27 mouse cellular contexts compared by ENCODE assay signal in genomic region chr10:67290622-67291021, GRCm38 (mm10). TPM values are rescaled to one million over a fixed set of nuclear protein-coding genes. Genes with fewer than 3 reads are reported as not detected.
DNase-seq lines count a peak whose midpoint lies in the region; ATAC-seq and TF ChIP-seq lines count a peak whose summit lies in the region.
"Had no signal": no experiment of that assay in that cellular context is flagged by ENCODE, and none has a peak within 500 bp of the region (broad histone marks: within the 10 kb centered on the region; RNA-seq: fewer than 3 reads in every experiment).

No protein-coding gene starts in this region.

- H3K4me3 ChIP-seq in liver, adult 2 months (ENCODE audit: insufficient read depth, low read depth, low read length) = no peak overlapping the region
- no peak overlapping the region for H3K4me3 ChIP-seq in liver, embryonic 12.5 days
- no peak overlapping the region for H3K4me3 ChIP-seq in bone marrow macrophage, adult 2 months (ENCODE audit: insufficient read depth, low read length)
- no peak overlapping the region for H3K4me3 ChIP-seq in cerebellum, adult 2 months (replicated peaks; ENCODE audit: insufficient read depth, low read depth, low read length)
- no peak overlapping the region for H3K4me3 ChIP-seq in forebrain, embryonic 13.5 days
- H3K4me3 ChIP-seq: heart, adult 2 months; heart, embryonic 12.5 days; limb, embryonic 10.5 days; limb, embryonic 15.5 days; midbrain, embryonic 10.5 days; neural tube, embryonic 13.5 days; stomach, embryonic 15.5 days had no signal

- no peaks in the 10 kb centered on the region for H3K27me3 ChIP-seq in liver, adult 2 months (ENCODE audit: control insufficient read depth, insufficient read depth, low read length)
- H3K27me3 ChIP-seq in liver, embryonic 12.5 days (replicated peaks) = no peaks in the 10 kb centered on the region
- H3K27me3 ChIP-seq in cerebellum, adult 2 months (ENCODE audit: control insufficient read depth, insufficient read depth, low read length) = no peaks in the 10 kb centered on the region
- no peaks in the 10 kb centered on the region for H3K27me3 ChIP-seq in forebrain, embryonic 13.5 days
- H3K27me3 ChIP-seq: heart, embryonic 12.5 days; limb, embryonic 15.5 days; neural tube, embryonic 13.5 days; stomach, embryonic 15.5 days had no signal

- H3K4me2 ChIP-seq in liver, embryonic 12.5 days = no peak overlapping the region
- H3K4me2 ChIP-seq in forebrain, embryonic 13.5 days = no peak overlapping the region
- H3K4me2 ChIP-seq: heart, embryonic 12.5 days; hindbrain, embryonic 14.5 days; limb, embryonic 15.5 days; neural tube, embryonic 13.5 days; stomach, embryonic 15.5 days had no signal

- peaks cover 13% of the 10 kb centered on the region for H3K4me1 ChIP-seq in liver, adult 2 months (ENCODE audit: control insufficient read depth, insufficient read depth, low read length)
- H3K4me1 ChIP-seq in liver, embryonic 12.5 days = peaks cover 9% of the 10 kb centered on the region
- peaks cover 40% of the 10 kb centered on the region for H3K4me1 ChIP-seq in bone marrow macrophage, adult 2 months (ENCODE audit: control insufficient read depth, insufficient read depth, low read length)
- no peaks in the 10 kb centered on the region for H3K4me1 ChIP-seq in cerebellum, adult 2 months (ENCODE audit: control insufficient read depth, insufficient read depth, low read length)
- no peaks in the 10 kb centered on the region for H3K4me1 ChIP-seq in forebrain, embryonic 13.5 days
- H3K4me1 ChIP-seq: stomach, embryonic 15.5 days had no signal

- TF ChIP-seq CTCF in liver, adult 2 months (IDR thresholded peaks at IDR 0.05; ENCODE audit: low read depth, low read length) = no peak
- TF ChIP-seq CTCF in bone marrow macrophage, adult 2 months (IDR thresholded peaks at IDR 0.05; ENCODE audit: low read depth, low read length) = no peak
- no peak for TF ChIP-seq CTCF in cerebellum, adult 2 months (IDR thresholded peaks at IDR 0.05; ENCODE audit: borderline replicate concordance, insufficient read depth, low read depth, low read length)

- H3K79me2 ChIP-seq in liver, adult 2 months (ENCODE audit: control insufficient read depth, insufficient read depth, low read length) = no peaks in the 10 kb centered on the region

- peak; percentile 30 for DNase-seq in liver, adult 2 months (ENCODE audit: extremely low read depth, low read depth, low spot score)
- no peak for DNase-seq in cerebellum, adult 2 months
- DNase-seq in right cerebral cortex, postnatal 36 days (ENCODE audit: low spot score in 2 of 2) = no peak
- DNase-seq: cerebellum, adult 11-12 months; cerebellum, postnatal 10 days; gastrocnemius, postnatal 36 days; heart, postnatal 4 days; kidney, adult 11 months; kidney, postnatal 14 days; layer of hippocampus, adult 9-11 months; lung, postnatal 4 days; thymus, postnatal 14 days had no signal

- no peak for TF ChIP-seq POLR2A in liver, adult 2 months (IDR thresholded peaks at IDR 0.05; ENCODE audit: extremely low read depth, insufficient read depth, low read length)
- no peak for TF ChIP-seq POLR2A in bone marrow macrophage, adult 2 months (IDR thresholded peaks at IDR 0.05; ENCODE audit: borderline replicate concordance, low read depth, low read length)
- no peak for TF ChIP-seq POLR2A in cerebellum, adult 2 months (IDR thresholded peaks at IDR 0.05; ENCODE audit: borderline replicate concordance, insufficient read depth, low read length)

- H3K36me3 ChIP-seq in liver, adult 2 months (ENCODE audit: control insufficient read depth, insufficient read depth, low read length) = no peaks in the 10 kb centered on the region
- no peaks in the 10 kb centered on the region for H3K36me3 ChIP-seq in liver, embryonic 12.5 days
- no peaks in the 10 kb centered on the region for H3K36me3 ChIP-seq in forebrain, embryonic 13.5 days (ENCODE audit: poor library complexity, severe bottlenecking)
- H3K36me3 ChIP-seq: heart, embryonic 12.5 days; limb, embryonic 10.5 days; limb, embryonic 15.5 days; midbrain, embryonic 10.5 days; neural tube, embryonic 13.5 days; stomach, embryonic 15.5 days had no signal

- WGBS in liver, adult 2 months = 47% methylated on average over 4 of the region's 4 CpGs
- 57% methylated on average over 4 of the region's 4 CpGs for WGBS in liver, embryonic 12.5 days (ENCODE audit: insufficient replicate concordance)
- 83% methylated on average over 4 of the region's 4 CpGs for WGBS in cerebellum, adult 2 months
- 68% methylated on average over 4 of the region's 4 CpGs for WGBS in forebrain, embryonic 13.5 days

- no peak overlapping the region; the same call in 1 of the 2 replicates for H3K9ac ChIP-seq in liver, adult 2 months (ENCODE audit: low read depth, low read length)
- H3K9ac ChIP-seq in liver, embryonic 12.5 days = no peak overlapping the region
- no peak overlapping the region for H3K9ac ChIP-seq in forebrain, embryonic 13.5 days
- H3K9ac ChIP-seq: heart, embryonic 12.5 days; hindbrain, embryonic 14.5 days; limb, embryonic 15.5 days; neural tube, embryonic 13.5 days; stomach, embryonic 15.5 days had no signal

- peak overlapping the region; percentile 68 for H3K27ac ChIP-seq in liver, adult 2 months (replicated peaks; ENCODE audit: insufficient read depth, low read depth, low read length)
- H3K27ac ChIP-seq in liver, embryonic 12.5 days = no peak overlapping the region
- H3K27ac ChIP-seq in bone marrow macrophage, adult 2 months (ENCODE audit: insufficient read depth, low read depth, low read length) = peak overlapping the region; percentile 75
- no peak overlapping the region for H3K27ac ChIP-seq in cerebellum, adult 2 months (ENCODE audit: insufficient read depth, low read length)
- no peak overlapping the region for H3K27ac ChIP-seq in forebrain, embryonic 13.5 days
- H3K27ac ChIP-seq: heart, adult 2 months; hindbrain, embryonic 14.5 days; limb, embryonic 10.5 days; limb, embryonic 15.5 days; midbrain, embryonic 10.5 days; neural tube, embryonic 13.5 days; stomach, embryonic 15.5 days had no signal

- ATAC-seq in liver, embryonic 12.5 days = no peak
- ATAC-seq in megakaryocyte, adult 5-6 weeks (ENCODE audit: poor library complexity, severe bottlenecking) = peak; percentile 77
- no peak for ATAC-seq in forebrain, embryonic 13.5 days
- ATAC-seq: CD4-positive, CD25-positive, alpha-beta regulatory T cell, adult 4 months; forebrain, embryonic 14.5 days; inflammation-experienced regulatory T-cells, adult 6 months had no signal

- no peaks in the 10 kb centered on the region for H3K9me3 ChIP-seq in liver, embryonic 12.5 days (replicated peaks)
- no peaks in the 10 kb centered on the region for H3K9me3 ChIP-seq in forebrain, embryonic 13.5 days (replicated peaks)
- H3K9me3 ChIP-seq: heart, embryonic 12.5 days; limb, embryonic 10.5 days; limb, embryonic 15.5 days; midbrain, embryonic 10.5 days; neural tube, embryonic 13.5 days; stomach, embryonic 15.5 days had no signal

RNA-seq across cellular contexts. Expression of gene Nrbf2, which starts 5.5 kb away (rescaled TPM):
- 10.8 and 13.6 TPM in 2 replicates for total RNA-seq in liver, adult 2 months (2014; rRNA removed)
- polyA plus RNA-seq in liver, adult 2 months (2012; rRNA removed) = 10.3 and 11.3 TPM in 2 replicates
- polyA plus RNA-seq in liver, embryonic 12.5 days (2016; fragmentation: Nextera tagmentation; extraction: Ambion mirVana) = 23.6 and 24.2 TPM in 2 replicates
- polyA plus RNA-seq in bone marrow macrophage, adult 2 months (2012; ENCODE audit: insufficient read depth, insufficient read length, missing spikeins) = 30.0 and 35.0 TPM in 2 replicates
- 33.4 and 39.7 TPM in 2 replicates for total RNA-seq in megakaryocyte, adult 5-6 weeks (2015)
- total RNA-seq in megakaryocyte, adult 5-6 weeks (2017) = 20.7 and 24.6 TPM in 2 replicates
- polyA plus RNA-seq in cerebellum, adult 2 months (2012; rRNA removed) = 21.3 and 22.4 TPM in 2 replicates
- 39.8 and 41.0 TPM in 2 replicates for polyA plus RNA-seq in forebrain, embryonic 13.5 days (2015; fragmentation: Nextera tagmentation; extraction: Ambion mirVana)

Comparison
In these comparisons a context has a peak if more than half of its experiments do, and no peak if none do; other contexts are left out.
1. H3K27ac ChIP-seq: peak in liver, adult 2 months (single experiment) and bone marrow macrophage, adult 2 months (single experiment); none in liver, embryonic 12.5 days (single experiment), cerebellum, adult 2 months (single experiment) and forebrain, embryonic 13.5 days (single experiment).